Mouse (Mus musculus) cortical plate, adult 2 months (tissue): ENCODE measurements around the gene Mbtps2.

Experiments used
- CTCF ChIP-seq: fragments of 200-500 bp; IDR thresholded peaks from 2 replicates; pipeline ENCODE4 v1.5.1; 2011; ENCODE audit warnings: mild to moderate bottlenecking, control low read depth, low read length; ENCODE audit not compliant: insufficient read depth; ENCODE audit errors: extremely low read depth
- POLR2A ChIP-seq: fragments of 200-500 bp; IDR thresholded peaks from 2 replicates; pipeline ENCODE4 v1.6.1; 2011; ENCODE audit warnings: mild to moderate bottlenecking, low read length, control low read depth; ENCODE audit not compliant: insufficient read depth; ENCODE audit errors: extremely low read depth

GRCm38 (mm10) chrX:157579108-157579614, 19.4 kb downstream of the Mbtps2 start:
- TF ChIP-seq CTCF = no peak
- TF ChIP-seq POLR2A = no peak
